ENCODE assay signal across 8 mouse cellular contexts in genomic region chr11:58104351-58104791, GRCm38 (mm10). TPM values are rescaled to one million over a fixed set of nuclear protein-coding genes. Genes with fewer than 3 reads are reported as not detected.
DNase-seq lines count a peak whose midpoint lies in the region; ATAC-seq and TF ChIP-seq lines count a peak whose summit lies in the region.

No protein-coding gene starts in this region.

- DNase-seq in heart, embryonic 10.5 days (ENCODE audit: low spot score), result peak; percentile 79
- no peak for DNase-seq in heart, adult 11 months
- DNase-seq in A20 (ENCODE audit: low read depth, low spot score), result peak; percentile 86
- DNase-seq in embryo, embryonic 10.5 days (ENCODE audit: low spot score), result peak; percentile 65

- under 1% methylated on average over 24 of the region's 24 CpGs for WGBS in heart, embryonic 10.5 days
- WGBS in hindbrain, embryonic 12.5 days, result under 1% methylated on average over 24 of the region's 24 CpGs
- WGBS in lung, embryonic 15.5 days, result under 1% methylated on average over 24 of the region's 24 CpGs
- WGBS in olfactory bulb, adult 2 months, result under 1% methylated on average over 24 of the region's 24 CpGs

- TF ChIP-seq CTCF in olfactory bulb, adult 2 months (IDR thresholded peaks at IDR 0.05; ENCODE audit: insufficient read depth, low read depth, low read length), result no peak; the same call in 1 of the 2 replicates

- H3K9ac ChIP-seq in hindbrain, embryonic 12.5 days, result peak overlapping the region; percentile 88
- H3K9ac ChIP-seq in lung, embryonic 15.5 days, result peak overlapping the region; percentile 95

- H3K36me3 ChIP-seq in heart, embryonic 10.5 days, result peaks cover under 1% of the 10 kb centered on the region
- H3K36me3 ChIP-seq in hindbrain, embryonic 12.5 days, result peaks cover under 1% of the 10 kb centered on the region; the same call in 1 of the 2 replicates
- H3K36me3 ChIP-seq in lung, embryonic 15.5 days, result no peaks in the 10 kb centered on the region

- ATAC-seq in hindbrain, embryonic 12.5 days (ENCODE audit: low FRiP score), result peak; percentile 60
- ATAC-seq in lung, embryonic 15.5 days (ENCODE audit: borderline replicate concordance, extremely low read depth, low FRiP score, low TSS enrichment), result peak; percentile 0; the same call in 1 of the 2 replicates
- no peak for ATAC-seq in activated CD4-positive, CD25-positive, alpha-beta regulatory T cell, adult 4 months

- no peak for TF ChIP-seq POLR2A in olfactory bulb, adult 2 months (IDR thresholded peaks at IDR 0.05; ENCODE audit: insufficient read depth, low read depth, low read length)

- H3K27me3 ChIP-seq in heart, embryonic 10.5 days (ENCODE audit: insufficient read depth, poor library complexity, severe bottlenecking), result no peaks in the 10 kb centered on the region
- no peaks in the 10 kb centered on the region for H3K27me3 ChIP-seq in hindbrain, embryonic 12.5 days
- no peaks in the 10 kb centered on the region for H3K27me3 ChIP-seq in lung, embryonic 15.5 days

- no peaks in the 10 kb centered on the region for H3K9me3 ChIP-seq in heart, embryonic 10.5 days
- H3K9me3 ChIP-seq in hindbrain, embryonic 12.5 days (replicated peaks), result no peaks in the 10 kb centered on the region
- no peaks in the 10 kb centered on the region for H3K9me3 ChIP-seq in lung, embryonic 15.5 days

- H3K27ac ChIP-seq in heart, embryonic 10.5 days, result peak overlapping the region; percentile 96
- H3K27ac ChIP-seq in hindbrain, embryonic 12.5 days, result peak overlapping the region; percentile 84
- H3K27ac ChIP-seq in lung, embryonic 15.5 days, result peak overlapping the region; percentile 85
- peak overlapping the region; percentile 67 for H3K27ac ChIP-seq in olfactory bulb, adult 2 months (ENCODE audit: insufficient read depth, low read depth, low read length)

- H3K4me2 ChIP-seq in hindbrain, embryonic 12.5 days (replicated peaks), result peak overlapping the region; percentile 83
- H3K4me2 ChIP-seq in lung, embryonic 15.5 days, result peak overlapping the region; percentile 63

- H3K4me3 ChIP-seq in heart, embryonic 10.5 days, result peak overlapping the region; percentile 88
- peak overlapping the region; percentile 94 for H3K4me3 ChIP-seq in hindbrain, embryonic 12.5 days
- H3K4me3 ChIP-seq in lung, embryonic 15.5 days, result peak overlapping the region; percentile 90
- H3K4me3 ChIP-seq in olfactory bulb, adult 2 months (ENCODE audit: insufficient read depth, low read depth, low read length), result peak overlapping the region; percentile 96

- H3K4me1 ChIP-seq in heart, embryonic 10.5 days, result peaks cover 15% of the 10 kb centered on the region
- peaks cover 25% of the 10 kb centered on the region for H3K4me1 ChIP-seq in hindbrain, embryonic 12.5 days
- H3K4me1 ChIP-seq in lung, embryonic 15.5 days, result peaks cover 16% of the 10 kb centered on the region
- peaks cover 12% of the 10 kb centered on the region for H3K4me1 ChIP-seq in olfactory bulb, adult 2 months (ENCODE audit: control insufficient read depth, insufficient read depth, low read length)

RNA-seq across cellular contexts. Expression of gene Cnot8, which starts 0.4 kb away (rescaled TPM):
- 80.7 and 84.7 TPM in 2 replicates for polyA plus RNA-seq in heart, embryonic 10.5 days (2016; fragmentation: Nextera tagmentation; extraction: Ambion mirVana)
- 105 and 109 TPM in 2 replicates for polyA plus RNA-seq in hindbrain, embryonic 12.5 days (2016; fragmentation: Nextera tagmentation; extraction: Ambion mirVana)
- polyA plus RNA-seq in lung, embryonic 15.5 days (2015; fragmentation: Nextera tagmentation; extraction: Ambion mirVana), result 89.8 and 96.1 TPM in 2 replicates
- not detected in 2 replicates for polyA plus RNA-seq in olfactory bulb, adult 2 months (2012; ENCODE audit: insufficient read depth, insufficient read length, low replicate concordance, missing spikeins)
- 10 to 100 TPM; 76.7 to 88.9 TPM for polyA plus RNA-seq in activated CD4-positive, CD25-positive, alpha-beta regulatory T cell, adult 4 months (2017; shearing (Covaris generic))

RNA-seq across cellular contexts. Expression of gene Gm12248, which starts 11.4 kb away (rescaled TPM):
- polyA plus RNA-seq in heart, embryonic 10.5 days (2016; fragmentation: Nextera tagmentation; extraction: Ambion mirVana), result not detected in 2 replicates
- 0.14 TPM in 1 of 2 replicates, not detected in the other for polyA plus RNA-seq in hindbrain, embryonic 12.5 days (2016; fragmentation: Nextera tagmentation; extraction: Ambion mirVana)
- not detected in 2 replicates for polyA plus RNA-seq in lung, embryonic 15.5 days (2015; fragmentation: Nextera tagmentation; extraction: Ambion mirVana)
- polyA plus RNA-seq in olfactory bulb, adult 2 months (2012; ENCODE audit: insufficient read depth, insufficient read length, low replicate concordance, missing spikeins), result not detected in 2 replicates
- under 1 TPM in 1 of 2 experiments, not detected in 1; 0.22 TPM for polyA plus RNA-seq in activated CD4-positive, CD25-positive, alpha-beta regulatory T cell, adult 4 months (2017; shearing (Covaris generic))
